Mouse (Mus musculus): Measurements from ENCODE around the gene Psmb7. TPM values are rescaled to one million over a fixed set of nuclear protein-coding genes. Genes with fewer than 3 reads are reported as not detected.

Psmb7 gene
- polyA plus RNA-seq, 1 experiment = 28.4 TPM

DNA sequence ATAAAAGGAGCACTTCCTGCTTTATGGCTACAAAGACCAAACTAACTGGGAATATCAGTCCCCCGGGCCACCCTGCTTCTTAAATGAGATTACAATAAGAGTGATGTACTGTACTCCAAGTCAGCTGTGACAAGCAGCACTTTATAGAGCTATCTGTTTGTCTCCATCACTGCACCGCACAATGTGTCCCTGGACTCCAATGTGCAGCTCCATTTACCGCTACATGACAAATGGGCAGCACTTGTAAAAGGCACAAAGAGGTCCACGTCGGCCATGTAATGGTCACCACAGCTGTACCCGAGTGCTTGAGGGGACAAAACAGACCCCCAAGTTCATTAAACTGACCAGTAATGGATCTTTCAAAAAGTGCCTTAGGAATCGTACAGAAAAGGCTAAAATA lies 49.0 kb downstream of the Psmb7 start:
- Histone ChIP-seq H3K36me3 (ENCODE audit: control insufficient read depth, insufficient read depth, low read length) (peaks cover 11% of the 10 kb centered on the region), H3K4me1 (ENCODE audit: control insufficient read depth, insufficient read depth, insufficient read length, low read length) (peaks cover 2% of the 10 kb centered on the region; the same call in 1 of the 2 replicates), H3K27me3 (ENCODE audit: control insufficient read depth, insufficient read depth, low read length) (no peaks in the 10 kb centered on the region), H3K4me3 (ENCODE audit: low read depth, low read length) (no peak overlapping the region), H3K27ac (ENCODE audit: insufficient read depth, low read depth, low read length) (no peak overlapping the region)
- WGBS = 73% methylated on average over 7 of the region's 7 CpGs
- TF ChIP-seq CTCF (IDR thresholded peaks at IDR 0.05; ENCODE audit: extremely low read depth, insufficient read length, insufficient replicate concordance, low read depth, low read length) (no peak), POLR2A (IDR thresholded peaks at IDR 0.05; ENCODE audit: low read depth, low read length) (no peak)

GRCm38 (mm10) chr2:38591751-38592459 lies 52.0 kb downstream of the Psmb7 start:
- 34% methylated on average over 6 of the region's 6 CpGs for WGBS
- TF ChIP-seq CTCF (IDR thresholded peaks at IDR 0.05; ENCODE audit: extremely low read depth, insufficient read length, insufficient replicate concordance, low read depth, low read length) = peak; percentile 30; the same call in 1 of the 2 replicates
- TF ChIP-seq POLR2A (IDR thresholded peaks at IDR 0.05; ENCODE audit: low read depth, low read length) = no peak
- H3K27ac ChIP-seq (ENCODE audit: insufficient read depth, low read depth, low read length) = no peak overlapping the region

DNA sequence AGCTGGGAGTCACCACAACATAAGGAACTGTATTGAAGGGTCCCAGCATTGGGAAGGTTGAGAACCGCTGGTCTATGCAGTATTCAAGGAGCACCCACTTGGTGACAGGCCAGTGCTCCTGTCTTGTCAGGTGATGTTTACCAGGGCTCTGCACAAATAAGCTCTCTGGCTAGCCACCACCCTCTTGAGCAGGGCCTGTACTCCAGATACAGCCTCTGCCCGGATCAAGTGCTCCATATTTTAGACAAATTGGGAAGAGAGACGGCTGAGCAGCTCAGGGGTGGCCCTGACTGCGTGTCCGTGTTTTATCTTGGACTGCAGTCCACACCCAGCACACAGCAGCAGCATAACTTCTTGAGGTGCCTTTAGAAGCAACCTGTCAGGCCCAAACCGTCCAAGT lies 57.2 kb downstream of the Psmb7 start:
- Histone ChIP-seq H3K4me3 (ENCODE audit: low read depth, low read length) (no peak overlapping the region), H3K36me3 (ENCODE audit: control insufficient read depth, insufficient read depth, low read length) (peaks cover 64% of the 10 kb centered on the region), H3K27ac (ENCODE audit: insufficient read depth, low read depth, low read length) (no peak overlapping the region), H3K27me3 (ENCODE audit: control insufficient read depth, insufficient read depth, low read length) (no peaks in the 10 kb centered on the region), H3K4me1 (ENCODE audit: control insufficient read depth, insufficient read depth, insufficient read length, low read length) (no peaks in the 10 kb centered on the region; the same call in 1 of the 2 replicates)
- 74% methylated on average over 6 of the region's 6 CpGs for whole genome bisulfite sequencing
- TF ChIP-seq CTCF (IDR thresholded peaks at IDR 0.05; ENCODE audit: extremely low read depth, insufficient read length, insufficient replicate concordance, low read depth, low read length) = no peak
- TF ChIP-seq POLR2A (IDR thresholded peaks at IDR 0.05; ENCODE audit: low read depth, low read length) = no peak

More at GRCm38 (mm10) chr2:38591751-38592459, 52.0 kb downstream of the Psmb7 start:
- no peaks in the 10 kb centered on the region for H3K27me3 ChIP-seq (ENCODE audit: control insufficient read depth, insufficient read depth, low read length)
- H3K4me1 ChIP-seq (ENCODE audit: control insufficient read depth, insufficient read depth, insufficient read length, low read length) = peaks cover 2% of the 10 kb centered on the region; the same call in 1 of the 2 replicates
- H3K4me3 ChIP-seq (ENCODE audit: low read depth, low read length) = no peak overlapping the region
- peaks cover 26% of the 10 kb centered on the region for H3K36me3 ChIP-seq (ENCODE audit: control insufficient read depth, insufficient read depth, low read length)

- Histone ChIP-seq H3K27ac (ENCODE audit: insufficient read depth, low read depth, low read length) (no peak overlapping the region), H3K4me3 (ENCODE audit: low read depth, low read length) (no peak overlapping the region), H3K27me3 (ENCODE audit: control insufficient read depth, insufficient read depth, low read length) (no peaks in the 10 kb centered on the region), H3K36me3 (ENCODE audit: control insufficient read depth, insufficient read depth, low read length) (peaks cover 68% of the 10 kb centered on the region), H3K4me1 (ENCODE audit: control insufficient read depth, insufficient read depth, insufficient read length, low read length) (no peaks in the 10 kb centered on the region)
- WGBS = 45% methylated on average over 5 of the region's 5 CpGs
- TF ChIP-seq POLR2A (IDR thresholded peaks at IDR 0.05; ENCODE audit: low read depth, low read length) (no peak), CTCF (IDR thresholded peaks at IDR 0.05; ENCODE audit: extremely low read depth, insufficient read length, insufficient replicate concordance, low read depth, low read length) (no peak)
These were observed 58.5 kb downstream of the Psmb7 start for GRCm38 (mm10) chr2:38585379-38585736.

- 68% methylated on average over 13 of the region's 13 CpGs for WGBS
- Histone ChIP-seq H3K4me1 (ENCODE audit: control insufficient read depth, insufficient read depth, insufficient read length, low read length) (no peaks in the 10 kb centered on the region), H3K4me3 (ENCODE audit: low read depth, low read length) (no peak overlapping the region), H3K27ac (ENCODE audit: insufficient read depth, low read depth, low read length) (no peak overlapping the region), H3K36me3 (ENCODE audit: control insufficient read depth, insufficient read depth, low read length) (peaks cover 68% of the 10 kb centered on the region), H3K27me3 (ENCODE audit: control insufficient read depth, insufficient read depth, low read length) (no peaks in the 10 kb centered on the region)
- TF ChIP-seq POLR2A (IDR thresholded peaks at IDR 0.05; ENCODE audit: low read depth, low read length) = no peak
These were observed 59.1 kb downstream of the Psmb7 start for GRCm38 (mm10) chr2:38584514-38585378.

DNA sequence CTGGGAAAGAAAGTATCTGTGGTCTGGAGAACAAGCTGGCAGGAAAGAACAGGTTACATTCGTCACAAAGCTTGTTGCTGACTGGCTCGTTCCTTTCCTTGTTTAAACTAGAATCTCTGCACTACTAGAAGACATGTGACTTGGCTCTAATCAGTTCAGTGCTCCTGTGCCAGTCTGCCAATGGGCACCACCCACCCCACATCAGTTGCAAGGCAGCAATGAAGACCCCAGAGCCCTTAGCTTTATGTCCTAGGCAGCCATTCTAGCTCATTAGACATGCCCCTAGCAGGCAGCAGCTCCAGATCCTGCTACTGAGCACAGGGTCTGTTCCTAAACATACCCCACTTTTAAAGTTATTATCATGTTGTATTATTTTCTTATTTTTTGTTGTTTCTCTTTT lies 59.9 kb downstream of the Psmb7 start:
- Histone ChIP-seq H3K4me3 (ENCODE audit: low read depth, low read length) (no peak overlapping the region), H3K36me3 (ENCODE audit: control insufficient read depth, insufficient read depth, low read length) (peaks cover 68% of the 10 kb centered on the region), H3K4me1 (ENCODE audit: control insufficient read depth, insufficient read depth, insufficient read length, low read length) (no peaks in the 10 kb centered on the region), H3K27me3 (ENCODE audit: control insufficient read depth, insufficient read depth, low read length) (no peaks in the 10 kb centered on the region), H3K27ac (ENCODE audit: insufficient read depth, low read depth, low read length) (no peak overlapping the region)
- TF ChIP-seq CTCF (IDR thresholded peaks at IDR 0.05; ENCODE audit: extremely low read depth, insufficient read length, insufficient replicate concordance, low read depth, low read length) (no peak), POLR2A (IDR thresholded peaks at IDR 0.05; ENCODE audit: low read depth, low read length) (no peak)
- WGBS = 51% methylated on average over 2 of the region's 2 CpGs

- TF ChIP-seq POLR2A (IDR thresholded peaks at IDR 0.05; ENCODE audit: low read depth, low read length) (no peak), CTCF (IDR thresholded peaks at IDR 0.05; ENCODE audit: extremely low read depth, insufficient read length, insufficient replicate concordance, low read depth, low read length) (no peak)
- no peak overlapping the region for H3K27ac ChIP-seq (ENCODE audit: insufficient read depth, low read depth, low read length)
- WGBS = 89% methylated on average over 1 of the region's 1 CpGs
- no peaks in the 10 kb centered on the region for H3K27me3 ChIP-seq (ENCODE audit: control insufficient read depth, insufficient read depth, low read length)
- H3K36me3 ChIP-seq (ENCODE audit: control insufficient read depth, insufficient read depth, low read length) = peaks cover 52% of the 10 kb centered on the region
- no peak overlapping the region for H3K4me3 ChIP-seq (ENCODE audit: low read depth, low read length)
- H3K4me1 ChIP-seq (ENCODE audit: control insufficient read depth, insufficient read depth, insufficient read length, low read length) = no peaks in the 10 kb centered on the region
These were observed 64.4 kb downstream of the Psmb7 start for GRCm38 (mm10) chr2:38579528-38579927.

Measured in small intestine, adult 2 months (tissue).